Mouse (Mus musculus): ENCODE measurements around the gene Gm13128. TPM values are rescaled to one million over a fixed set of nuclear protein-coding genes. Genes with fewer than 3 reads are reported as not detected.
"Not testable (repeated sequence)": the region's sequence is repeated elsewhere in the genome, so short reads cannot be mapped to it uniquely, and the experiment has no call there.

The Gm13128 gene
- total RNA-seq (2017): not detected in 2 replicates

GRCm38 (mm10) chr4:144329949-144330348, at the start of gene Gm13128:
TSS of gene Gm13128 (plus strand) at chr4:144330249.
- ATAC-seq (replicated peaks; ENCODE audit: low read depth, poor library complexity, severe bottlenecking): not testable (repeated sequence)

- not testable (repeated sequence) for ATAC-seq (replicated peaks; ENCODE audit: low read depth, poor library complexity, severe bottlenecking)
Measured at GRCm38 (mm10) chr4:144280388-144280787, 49.7 kb upstream of the Gm13128 start, which contains the start of gene Pramel5. TSS of gene Pramel5 (minus strand) at chr4:144280488.

- ATAC-seq (replicated peaks; ENCODE audit: low read depth, poor library complexity, severe bottlenecking): peak; percentile 69
Measured at GRCm38 (mm10) chr4:144299414-144299813, 30.6 kb upstream of the Gm13128 start.

DNA sequence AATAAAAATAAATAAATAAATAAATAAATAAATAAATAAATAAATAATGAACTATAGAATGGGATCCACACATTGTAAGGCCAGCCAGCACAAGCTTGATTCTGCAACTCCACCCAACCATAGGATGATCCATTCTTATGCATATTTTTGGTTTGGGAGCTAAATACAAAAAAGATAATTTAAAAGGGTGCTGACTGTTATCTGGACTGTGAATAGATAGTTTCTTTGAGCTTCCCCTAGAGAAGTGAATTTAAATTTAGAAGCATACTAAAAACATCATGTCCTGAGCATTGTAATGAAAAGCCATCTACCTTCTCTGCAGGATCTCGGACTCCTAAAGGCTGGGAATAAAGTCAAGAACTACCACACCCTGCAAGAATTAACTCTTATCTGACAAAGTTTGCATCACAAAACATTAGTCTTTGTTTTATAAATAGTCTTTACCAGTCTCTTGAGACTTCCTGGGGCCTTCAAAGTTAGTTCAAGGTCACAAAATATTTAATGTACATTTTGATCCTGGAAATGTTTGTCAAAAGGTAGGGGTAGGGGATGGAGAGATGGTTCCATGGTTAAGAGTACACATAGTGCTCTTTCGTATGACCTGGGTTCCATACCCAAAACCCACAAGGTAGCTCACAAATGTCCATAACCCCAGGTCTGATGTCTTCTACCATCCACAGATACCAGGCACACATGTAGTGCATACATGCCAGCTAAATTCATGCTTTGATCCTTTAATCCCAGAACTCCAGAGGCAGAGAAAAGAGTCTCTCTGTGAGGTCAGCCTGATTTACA, 17.2 kb upstream of the Gm13128 start:
- ATAC-seq (replicated peaks; ENCODE audit: low read depth, poor library complexity, severe bottlenecking): not testable (repeated sequence)

DNA sequence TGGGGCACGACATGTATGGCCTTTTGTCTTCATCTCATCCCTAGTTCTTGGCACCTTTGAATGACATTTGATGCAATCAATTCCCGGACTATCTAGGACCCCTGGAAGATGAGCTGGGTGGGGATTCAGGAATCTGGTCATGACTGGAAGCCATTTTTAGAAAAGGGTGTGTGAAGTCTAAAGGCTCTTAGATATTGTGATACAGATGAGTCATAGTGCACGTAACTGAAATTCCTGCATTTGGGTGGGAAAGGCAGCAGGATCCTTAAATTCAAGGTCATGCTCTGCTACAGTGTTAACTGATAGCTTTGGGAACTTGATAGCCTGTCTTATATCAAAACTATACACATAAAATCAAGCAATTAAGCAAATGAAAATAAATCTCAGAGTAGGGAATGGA, 5.8 kb downstream of the Gm13128 start:
- not testable (repeated sequence) for ATAC-seq (replicated peaks; ENCODE audit: low read depth, poor library complexity, severe bottlenecking)

DNA sequence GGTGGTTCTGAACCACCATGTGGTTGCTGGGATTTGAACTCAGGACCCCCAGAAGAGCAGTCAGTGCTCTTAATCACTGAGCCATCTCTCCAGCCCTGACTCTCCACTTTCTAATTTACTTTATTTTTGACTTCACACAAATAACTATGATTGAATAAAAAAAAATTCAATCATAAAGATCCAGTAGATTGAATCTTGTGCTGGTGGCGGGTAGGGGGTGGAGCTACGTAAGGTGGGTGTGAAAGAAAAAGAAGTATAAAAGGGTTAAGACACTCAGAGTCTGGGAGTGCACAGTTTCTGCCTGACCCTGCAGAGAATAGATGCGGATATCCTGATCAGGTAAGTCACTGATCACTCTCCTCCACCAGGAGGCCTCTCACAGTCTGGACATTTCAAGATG, 27.6 kb downstream of the Gm13128 start, which contains the start of gene Gm13119:
Gene Gm13119 (plus strand): TSS at position 301 of the 400 bp plus-strand sequence.
- ATAC-seq (replicated peaks; ENCODE audit: low read depth, poor library complexity, severe bottlenecking): not testable (repeated sequence)

DNA sequence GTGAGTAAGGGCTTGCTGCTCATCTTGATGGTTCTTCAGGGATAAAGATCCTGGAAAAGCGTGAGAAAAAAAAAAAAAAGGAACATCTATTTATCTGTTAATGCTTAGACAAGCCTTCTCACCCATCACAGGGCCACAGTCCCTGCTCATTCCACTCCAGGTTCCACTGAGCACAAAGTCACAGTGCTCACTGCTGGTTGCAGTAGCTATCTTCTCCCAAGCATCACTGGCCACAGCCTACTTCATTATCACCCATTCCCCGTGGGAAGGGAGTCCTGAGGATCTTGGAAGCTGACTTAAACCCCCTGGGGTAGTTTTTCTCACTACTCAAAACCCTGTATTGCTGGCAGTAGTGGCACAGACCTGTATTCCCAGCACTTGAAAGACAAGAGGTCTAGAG, 47.9 kb downstream of the Gm13128 start, which contains the start of gene Pramef20:
Gene Pramef20 (minus strand): TSS at position 23 of the 400 bp plus-strand sequence.
- ATAC-seq (replicated peaks; ENCODE audit: low read depth, poor library complexity, severe bottlenecking): no peak

Other genes with a start within 250 kb of the Gm13128 start
- not detected in 2 replicates for gene Gm13102, start 223.8 kb upstream of the Gm13128 start, total RNA-seq (2017)
- gene Oog3, start 167.6 kb upstream of the Gm13128 start, total RNA-seq (2017): not detected in 2 replicates
- gene Oog2, start 139.5 kb upstream of the Gm13128 start, total RNA-seq (2017): not detected in 2 replicates
- not detected in 2 replicates for gene C87977, start 116.9 kb upstream of the Gm13128 start, total RNA-seq (2017)
- not detected in 2 replicates for gene Pramel5, start 49.8 kb upstream of the Gm13128 start, total RNA-seq (2017)
- not detected in 2 replicates for gene Gm13119, start 27.7 kb downstream of the Gm13128 start, total RNA-seq (2017)
- not detected in 2 replicates for gene Pramef20, start 47.7 kb downstream of the Gm13128 start, total RNA-seq (2017)
- not detected in 2 replicates for gene Pramef12, start 78.2 kb downstream of the Gm13128 start, total RNA-seq (2017)
- gene 1700012P22Rik, start 108.5 kb downstream of the Gm13128 start, total RNA-seq (2017): not detected in 2 replicates
- not detected in 2 replicates for gene Gm9944, start 123.1 kb downstream of the Gm13128 start, total RNA-seq (2017)
- gene Aadacl3, start 133.5 kb downstream of the Gm13128 start, total RNA-seq (2017): not detected in 2 replicates
- not detected in 2 replicates for gene 9430007A20Rik, start 189.6 kb downstream of the Gm13128 start, total RNA-seq (2017)
- gene Gm13124, start 234.9 kb downstream of the Gm13128 start, total RNA-seq (2017): not detected in 2 replicates

Data from common myeloid progenitor, adult 5-6 weeks (primary cell).